Mouse (Mus musculus): Measurements from ENCODE around the gene Lyar.
A peak's percentile ranks its signal among the peaks of the same experiment; 100 is the strongest.

Gene Lyar

DNA sequence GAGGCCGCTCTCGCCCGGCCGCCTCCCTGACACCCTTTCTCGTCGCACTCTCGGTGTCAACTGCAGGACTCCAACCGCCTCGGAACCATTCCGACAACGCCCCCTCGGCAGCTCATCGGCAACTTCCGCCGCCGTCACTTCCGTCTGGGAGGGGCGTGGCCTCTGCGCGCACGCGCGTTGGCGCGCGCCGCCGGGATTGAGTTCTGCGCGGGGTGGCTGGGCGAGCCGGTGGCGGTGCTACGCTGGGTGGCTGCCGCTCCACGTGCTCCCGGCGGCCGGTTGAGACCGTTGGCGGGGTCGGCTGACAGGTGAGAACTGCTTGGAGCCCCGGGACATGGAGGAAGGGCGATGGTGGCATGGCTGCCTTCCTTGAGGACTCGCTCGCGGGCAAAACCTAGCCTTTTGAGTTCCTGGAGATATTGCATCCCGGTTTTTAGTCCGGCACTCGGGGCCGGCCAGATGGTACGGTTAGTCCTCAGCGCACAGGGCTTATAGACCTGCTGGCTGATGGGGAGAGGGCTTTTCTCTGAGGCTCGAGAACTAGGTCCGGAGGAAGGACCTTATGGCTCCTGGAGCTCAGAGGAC, at the start of gene Lyar, which contains the start of gene Zbtb49:
Gene Lyar, plus strand, starts transcription at position 143 of the 585 bp plus-strand sequence.
Gene Zbtb49, minus strand, starts transcription at position 130 of the 585 bp plus-strand sequence.
- DNase-seq (ENCODE audit: low read depth, low spot score), result peak; percentile 96

DNA sequence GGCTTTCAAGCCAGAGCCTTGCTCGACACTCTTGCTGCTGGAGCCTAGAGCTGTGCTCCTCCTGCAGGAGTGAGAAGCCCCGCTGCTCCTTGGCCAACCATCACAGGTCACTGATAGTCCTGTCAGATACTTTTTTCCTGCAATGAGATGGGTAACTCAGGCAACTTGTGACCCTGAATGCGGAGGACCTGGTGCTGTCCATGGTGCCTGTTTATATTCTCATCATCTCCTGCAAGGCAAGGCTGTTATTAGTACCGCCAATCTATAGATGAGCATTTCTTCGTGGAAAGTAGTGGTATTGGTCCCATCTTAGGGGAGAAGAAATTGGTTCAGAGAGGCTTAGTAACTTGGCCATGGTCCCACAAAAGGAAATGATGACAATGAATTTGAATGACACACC, 46.5 kb upstream of the Lyar start:
- DNase-seq (ENCODE audit: low read depth, low spot score), result no peak

DNA sequence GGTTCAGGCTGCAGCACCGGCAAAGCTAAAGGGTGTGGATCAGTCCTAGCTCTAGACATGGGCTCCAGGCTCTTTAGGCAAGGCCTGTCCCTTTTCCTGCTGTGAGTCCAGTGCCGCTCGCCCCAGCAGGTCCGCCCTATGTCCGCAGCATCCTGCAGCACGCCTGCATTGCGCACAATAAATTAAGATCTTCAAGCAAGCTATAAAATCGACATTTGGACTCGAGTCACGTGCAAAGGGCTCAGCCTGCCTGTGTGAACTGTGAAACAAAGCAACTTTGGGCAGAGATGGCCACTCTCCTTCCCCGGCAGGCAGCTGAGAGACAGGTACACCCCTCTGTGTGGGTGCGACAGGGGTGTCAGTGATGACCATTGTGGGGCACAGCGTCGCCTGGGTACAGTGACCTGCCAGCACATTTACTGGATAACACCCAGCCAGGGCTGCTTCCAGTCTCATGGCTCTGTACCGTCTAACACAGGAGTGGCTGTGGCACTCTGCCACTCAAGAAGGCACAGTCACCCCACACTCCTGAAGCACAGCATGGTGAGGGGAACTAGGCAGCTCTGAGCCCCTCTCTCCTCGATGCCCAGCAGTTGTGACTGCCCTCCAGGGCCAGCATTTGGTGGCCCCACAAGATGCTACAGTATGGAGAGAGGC, 45.9 kb upstream of the Lyar start:
- no peak for DNase-seq (ENCODE audit: low read depth, low spot score)

DNA sequence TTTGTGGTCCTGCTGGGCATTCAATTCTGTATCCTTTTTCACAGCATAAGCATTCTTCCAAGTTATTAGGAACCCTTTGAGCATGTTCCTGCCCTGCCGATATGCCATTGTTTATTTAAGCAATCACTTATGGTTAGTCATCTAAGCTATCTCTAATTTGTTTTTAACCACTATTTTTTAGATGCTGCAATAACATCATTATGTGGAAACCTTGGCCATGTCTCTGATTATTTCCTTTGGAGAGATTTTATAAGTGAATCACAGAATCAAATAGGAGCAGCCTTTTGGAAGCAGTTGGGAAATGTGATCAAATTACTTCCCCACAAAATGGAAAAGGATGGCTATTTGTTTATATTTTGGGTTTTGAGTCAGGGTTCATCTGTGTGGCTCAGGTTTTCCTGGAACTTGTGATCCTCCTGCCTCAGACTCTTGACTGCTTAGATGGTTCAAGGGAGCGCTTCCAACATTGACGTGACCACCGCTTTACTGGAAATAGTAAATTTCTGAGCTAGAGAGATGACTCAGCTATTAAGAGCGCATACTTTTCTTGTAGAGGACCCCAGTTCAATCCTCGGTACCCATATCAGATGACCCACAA, 35.5 kb upstream of the Lyar start:
- no peak for DNase-seq (ENCODE audit: low read depth, low spot score)

DNA sequence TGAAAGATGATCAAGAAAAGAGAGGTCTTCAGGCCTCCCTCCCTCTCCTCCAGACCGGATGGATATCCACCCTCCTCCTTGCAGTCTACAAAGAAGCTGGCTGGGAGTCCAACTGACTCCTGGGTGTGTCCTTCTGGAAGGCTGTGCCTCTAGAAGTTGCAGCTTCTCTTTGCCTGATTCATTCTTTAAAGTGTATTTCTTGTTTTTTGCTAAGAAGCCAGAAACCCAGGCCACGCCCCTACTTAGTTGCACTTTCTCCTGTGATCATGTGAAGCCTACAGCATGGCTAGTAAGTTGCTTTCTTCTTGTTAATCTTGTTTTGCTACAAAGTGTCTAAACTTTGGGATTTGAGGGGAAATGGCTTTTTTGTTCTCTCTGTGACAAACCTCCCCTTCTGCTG, 33.3 kb upstream of the Lyar start:
- DNase-seq (ENCODE audit: low read depth, low spot score), result no peak

DNA sequence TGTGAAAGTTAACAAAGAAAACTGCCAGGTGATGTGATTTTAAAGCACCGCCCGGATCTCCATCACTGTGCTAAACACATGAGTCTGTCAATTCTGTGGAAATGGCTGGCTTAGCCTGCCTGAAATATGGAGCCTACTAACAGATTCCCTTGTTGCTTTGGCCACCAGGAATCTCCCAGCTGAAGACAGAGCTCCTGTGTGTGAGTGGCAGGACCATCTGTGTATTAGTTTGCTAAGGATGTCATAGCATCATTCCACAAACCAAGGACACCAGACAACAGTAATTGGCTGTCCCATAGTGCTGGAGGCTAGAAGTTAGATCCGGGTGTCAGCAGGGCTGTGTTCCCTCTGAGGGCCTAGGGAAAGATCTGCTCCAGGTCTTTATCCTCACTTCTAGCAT, 29.4 kb upstream of the Lyar start:
- no peak for DNase-seq (ENCODE audit: low read depth, low spot score)

DNA sequence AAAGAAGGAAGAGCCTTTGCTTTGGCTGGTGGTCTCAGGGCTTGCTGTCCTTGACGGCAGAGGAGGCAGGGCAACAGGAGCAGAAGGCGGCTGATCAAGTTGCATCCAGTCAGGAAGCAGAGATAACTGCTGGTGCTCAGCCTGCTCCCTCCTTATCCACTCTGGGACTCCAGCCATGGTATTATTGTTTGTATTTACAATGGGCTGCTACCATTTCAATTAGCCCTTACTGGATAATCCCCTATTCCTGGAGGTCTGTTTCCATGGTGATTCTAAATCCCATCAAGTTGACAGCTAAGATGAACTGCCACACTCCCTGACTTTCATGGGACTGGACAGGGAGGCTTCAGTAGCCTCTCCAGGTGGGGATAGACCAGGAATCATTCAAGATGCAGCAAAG, 25.3 kb upstream of the Lyar start:
- DNase-seq (ENCODE audit: low read depth, low spot score), result no peak

DNA sequence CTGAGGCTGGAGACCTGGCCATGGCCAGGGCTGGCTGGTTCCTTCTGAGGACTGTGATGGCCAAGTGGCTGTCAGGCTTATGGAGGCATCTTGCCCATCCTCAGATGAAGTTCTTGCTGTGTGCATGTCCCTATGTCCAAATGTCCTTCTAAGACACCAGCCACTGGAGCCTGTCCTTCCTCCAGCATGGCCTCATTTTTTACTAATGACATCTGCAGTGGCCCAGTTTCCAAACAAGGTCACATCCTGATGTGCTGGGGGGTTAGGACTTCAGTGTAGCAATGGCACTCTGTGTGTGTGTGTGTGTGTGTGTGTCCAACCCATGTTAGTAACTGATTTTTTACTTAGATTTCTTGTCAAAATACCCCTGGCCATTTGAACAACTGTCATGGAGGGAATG, 24.3 kb upstream of the Lyar start:
- DNase-seq (ENCODE audit: low read depth, low spot score), result no peak

DNA sequence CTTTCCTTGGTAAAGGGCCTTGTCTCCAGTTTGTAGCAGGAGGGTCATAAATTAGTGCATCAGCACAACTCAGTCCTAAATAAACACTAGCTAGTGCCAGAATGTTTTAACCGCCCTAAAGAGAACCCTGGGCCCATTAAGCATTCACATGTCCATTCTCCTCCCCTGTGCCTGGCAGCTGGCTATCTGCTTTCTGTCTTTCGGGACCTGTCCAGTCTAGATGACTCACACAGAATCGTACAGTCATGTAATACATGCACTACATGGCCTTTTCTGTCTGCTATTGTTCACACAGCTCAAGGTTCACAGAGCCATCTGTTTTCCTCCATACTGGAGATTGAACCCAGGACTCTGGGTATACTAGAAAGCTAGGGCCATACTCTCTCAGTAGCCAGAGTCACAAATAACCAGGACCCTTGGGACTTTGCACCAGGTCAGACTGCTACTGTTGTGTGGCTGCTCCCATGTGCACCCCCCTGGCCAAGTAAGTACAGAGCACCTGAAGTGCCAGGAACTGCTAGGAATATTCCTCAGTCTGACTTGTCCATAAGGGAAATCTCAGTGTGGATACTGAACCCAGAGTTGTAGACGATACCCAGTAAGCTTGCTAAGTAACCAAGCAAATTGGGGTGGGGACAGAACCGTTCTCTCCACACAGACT, 23.3 kb upstream of the Lyar start:
- DNase-seq (ENCODE audit: low read depth, low spot score), result no peak

DNA sequence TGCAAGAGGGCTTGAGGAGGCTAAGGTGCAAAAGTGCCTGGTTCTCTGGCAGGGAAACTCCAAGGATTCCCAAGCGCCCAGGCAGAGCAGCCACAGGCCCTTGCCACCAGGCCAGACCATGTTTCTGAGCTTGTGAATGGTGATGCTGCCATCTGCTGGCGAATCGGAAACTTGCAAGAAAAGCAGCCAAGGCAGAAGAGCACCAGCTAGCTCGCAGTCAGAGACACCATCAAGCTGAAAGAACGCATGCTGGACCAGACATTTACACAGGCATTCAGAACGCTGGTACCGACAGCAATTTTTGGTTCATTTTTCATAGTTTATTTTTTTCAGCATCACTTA, 22.8 kb upstream of the Lyar start:
- peak; percentile 83 for DNase-seq (ENCODE audit: low read depth, low spot score)

DNA sequence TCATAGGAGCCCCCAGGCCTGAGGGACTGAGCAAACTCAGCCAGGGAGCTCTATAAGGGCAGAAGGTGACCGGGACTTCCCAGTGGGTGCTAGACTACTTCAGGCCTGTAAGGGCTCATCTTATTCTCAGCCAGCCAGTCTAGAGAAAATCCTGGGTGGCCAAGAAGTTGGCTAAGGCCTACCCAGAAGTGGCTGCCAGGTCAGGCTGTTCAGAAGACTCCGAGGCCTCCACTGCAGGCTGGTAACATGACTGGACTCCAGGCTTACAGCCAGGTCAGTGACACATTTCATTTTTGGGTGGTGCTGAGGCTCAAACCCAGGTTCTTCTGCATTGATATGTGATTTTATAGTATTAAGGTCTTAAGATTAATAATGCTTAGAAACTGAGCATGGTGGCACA, 20.6 kb upstream of the Lyar start:
- no peak for DNase-seq (ENCODE audit: low read depth, low spot score)

DNA sequence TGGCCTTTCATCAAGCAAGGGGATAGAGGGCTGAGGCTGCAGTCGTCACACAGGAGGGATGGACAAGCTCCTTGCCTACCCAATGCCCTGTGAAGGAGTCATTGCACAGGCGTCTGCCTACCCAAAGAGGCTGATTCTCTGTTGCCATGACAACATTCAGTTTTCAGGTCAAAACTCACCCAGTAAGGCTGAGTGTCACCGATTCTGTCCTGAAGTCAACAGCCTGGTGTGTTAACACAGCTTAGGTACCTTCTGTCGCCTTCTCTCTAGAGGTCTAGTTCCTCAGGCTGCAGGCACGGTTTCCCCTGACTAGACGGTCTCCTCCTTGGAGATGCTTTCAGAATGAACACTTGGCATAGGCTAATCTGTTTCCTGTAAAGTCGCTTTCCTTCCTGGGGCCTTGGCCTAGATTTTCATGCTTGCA, 15.0 kb upstream of the Lyar start:
- DNase-seq (ENCODE audit: low read depth, low spot score), result no peak

DNA sequence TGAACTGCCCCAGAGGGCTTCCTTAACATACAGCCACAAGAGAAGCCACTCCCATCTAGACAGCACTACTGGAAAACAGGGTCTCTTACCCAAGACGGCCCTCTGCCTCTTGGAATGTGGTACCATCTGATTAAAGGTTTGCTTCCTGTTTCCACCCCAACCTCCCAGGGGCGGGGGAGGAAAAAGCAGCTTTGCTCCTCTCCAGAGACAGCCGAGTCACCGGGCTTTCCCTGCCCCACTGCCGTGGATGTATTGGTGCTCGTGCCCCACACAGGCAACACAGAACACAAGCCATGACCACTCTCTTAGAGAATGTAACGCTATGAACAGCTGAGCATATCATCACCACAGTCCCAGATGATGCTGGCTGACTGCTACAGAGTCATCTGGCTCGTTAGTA, 11.3 kb upstream of the Lyar start:
- no peak for DNase-seq (ENCODE audit: low read depth, low spot score)

DNA sequence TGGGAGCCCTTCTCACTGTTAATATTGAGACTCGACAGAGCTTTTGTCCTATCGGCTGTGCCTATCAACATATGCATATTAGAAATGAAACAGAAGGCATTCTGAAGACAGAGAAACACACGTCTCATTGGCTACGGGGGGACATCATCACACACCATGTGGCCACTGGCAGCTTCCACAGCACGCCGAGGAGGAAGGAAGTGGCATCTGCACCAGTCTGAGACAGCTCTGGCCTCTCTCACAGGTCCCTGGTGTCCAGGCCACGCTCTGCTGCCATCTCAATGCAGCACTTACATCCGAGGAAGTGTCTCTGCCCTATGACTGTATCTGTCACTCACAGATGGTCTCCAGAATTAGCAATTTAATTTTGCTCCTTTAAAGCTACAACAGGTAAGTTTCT, 8.6 kb upstream of the Lyar start:
- DNase-seq (ENCODE audit: low read depth, low spot score), result no peak

DNA sequence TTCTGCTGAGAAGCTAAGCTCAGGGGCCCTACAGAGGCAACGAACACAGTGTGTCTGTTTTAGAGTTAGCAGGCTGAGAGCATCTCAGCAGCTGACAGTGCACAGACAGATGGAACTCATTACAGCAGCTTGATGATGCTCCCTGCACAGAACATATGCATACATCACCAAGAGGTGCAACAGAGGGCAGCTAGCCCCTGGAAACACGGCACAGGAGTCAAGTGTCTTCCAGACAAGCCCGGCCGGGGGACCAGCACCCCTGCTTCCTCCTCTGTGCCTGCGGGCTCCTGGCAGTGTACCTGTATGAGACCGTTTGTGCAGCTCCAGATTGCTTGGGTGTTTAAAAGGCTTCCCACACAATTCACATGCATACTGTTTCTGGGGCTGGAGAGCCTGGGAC, 7.3 kb upstream of the Lyar start:
- DNase-seq (ENCODE audit: low read depth, low spot score), result no peak

DNA sequence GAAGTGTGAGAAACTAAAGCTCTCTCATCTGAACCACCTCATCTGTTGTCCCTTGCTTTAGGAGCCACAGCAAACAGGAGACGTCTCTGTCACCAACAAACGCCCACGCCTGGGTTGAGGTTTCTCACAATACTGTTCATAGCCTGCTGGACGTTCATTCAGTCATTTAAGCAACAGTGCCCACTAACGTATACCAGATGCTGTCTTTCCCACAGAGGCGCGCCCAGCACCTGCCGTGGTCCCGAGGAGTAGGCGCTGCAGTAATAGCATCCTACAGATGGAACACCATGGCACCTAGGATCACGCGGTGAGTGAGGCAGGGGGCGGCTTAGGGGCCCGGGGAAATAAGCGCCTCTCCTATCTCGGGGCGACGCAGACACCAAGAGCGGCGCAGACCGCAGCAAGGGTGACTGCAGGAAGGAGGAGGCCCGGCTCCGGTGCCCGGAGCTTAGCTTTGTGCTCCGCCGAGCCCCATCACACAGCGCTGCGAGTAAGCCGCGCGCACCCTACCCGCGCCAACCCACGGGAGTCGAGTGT, 431 bp upstream of the Lyar start:
- DNase-seq (ENCODE audit: low read depth, low spot score), result no peak

DNA sequence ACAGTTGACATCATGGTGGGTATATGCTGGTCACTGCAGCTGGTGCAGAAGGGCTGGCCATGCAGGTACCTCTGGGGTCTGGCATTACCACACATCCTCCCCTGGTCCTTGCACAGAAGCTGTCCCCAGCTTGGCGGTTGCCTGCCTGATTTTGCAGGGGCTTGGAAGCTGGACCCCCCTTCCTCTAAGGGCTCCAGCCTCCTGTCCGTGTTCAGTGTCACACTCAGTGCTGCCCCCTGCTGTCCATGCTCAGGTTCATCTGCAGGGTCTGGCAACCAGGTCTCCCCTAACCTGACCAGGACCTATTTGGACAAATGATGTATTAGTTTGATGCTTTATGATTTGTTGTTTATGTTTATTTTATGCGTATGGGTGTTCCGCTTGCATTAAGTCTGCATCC, 15.2 kb downstream of the Lyar start:
- DNase-seq (ENCODE audit: low read depth, low spot score), result peak; percentile 80

DNA sequence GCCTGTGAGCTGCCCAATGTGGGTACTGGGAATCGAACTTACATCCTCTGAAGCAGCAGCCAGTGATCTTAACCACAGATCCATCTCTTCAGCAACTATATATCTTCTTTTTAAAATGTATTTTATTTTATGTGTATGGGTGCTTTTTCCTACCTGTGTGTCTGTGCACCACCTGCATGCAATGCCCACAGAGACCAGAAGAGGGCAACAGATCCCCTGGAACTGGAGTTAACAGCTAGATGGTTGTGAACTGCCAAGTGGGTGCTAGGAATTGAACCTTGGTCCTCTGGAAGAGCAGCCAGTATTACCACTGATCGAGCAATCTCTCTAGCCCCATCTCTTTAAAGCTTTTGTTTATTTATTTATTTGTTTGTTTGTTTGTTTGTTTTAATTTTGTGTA, 16.4 kb downstream of the Lyar start:
- peak; percentile 15 for DNase-seq (ENCODE audit: low read depth, low spot score)

DNA sequence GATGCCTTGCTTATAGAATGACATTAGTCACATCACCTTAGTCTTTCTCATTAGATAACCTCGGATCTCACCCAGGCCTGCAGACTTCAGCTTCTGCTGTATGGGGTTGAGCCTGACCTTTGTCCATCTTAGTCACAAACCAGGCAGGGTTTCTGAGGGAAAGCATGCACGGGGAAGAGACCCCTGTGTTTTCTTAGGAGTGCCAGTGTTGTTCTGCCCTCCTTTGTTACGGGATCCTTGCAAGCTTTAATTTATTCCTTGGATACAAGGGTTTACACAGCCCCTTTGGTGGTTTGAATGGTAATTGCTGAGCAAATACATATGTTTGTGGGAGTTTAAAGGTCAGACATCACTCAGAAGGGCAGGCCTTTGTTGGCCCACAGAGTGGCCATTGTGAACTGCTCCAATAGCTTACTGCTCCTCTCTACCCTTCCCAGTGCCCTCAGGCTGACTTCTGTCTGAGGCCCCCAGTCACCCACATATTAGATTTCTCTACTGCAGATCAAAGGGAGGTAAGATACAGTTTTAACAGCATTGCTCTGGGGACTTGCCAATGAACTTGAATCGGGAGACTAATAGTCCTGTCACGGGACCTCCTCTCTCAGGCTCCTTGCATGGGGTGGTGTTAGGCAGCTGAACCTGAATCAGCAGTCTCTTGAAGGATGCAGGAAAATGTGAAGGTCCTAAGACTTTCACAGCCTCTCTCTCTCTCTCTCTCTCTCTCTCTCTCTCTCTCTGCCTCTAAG, 20.6 kb downstream of the Lyar start:
- no peak for DNase-seq (ENCODE audit: low read depth, low spot score)

DNA sequence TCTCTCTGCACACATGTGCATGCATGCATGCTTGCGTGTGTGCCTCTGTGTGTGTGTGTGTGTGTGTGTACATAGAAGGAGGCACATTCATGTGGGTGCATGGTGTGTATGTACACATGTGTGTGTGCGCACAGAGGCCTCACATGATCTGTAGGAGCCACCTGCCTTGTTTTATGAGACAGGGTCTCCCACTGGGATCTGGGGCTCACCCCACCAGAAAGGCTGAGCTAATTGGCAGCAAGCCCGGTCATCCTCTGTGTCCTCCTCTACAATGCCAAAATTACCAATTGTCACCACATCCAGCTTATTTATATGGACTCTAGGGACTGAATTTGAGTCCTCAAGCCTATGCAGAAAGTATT, 21.2 kb downstream of the Lyar start:
- no peak for DNase-seq (ENCODE audit: low read depth, low spot score)

DNA sequence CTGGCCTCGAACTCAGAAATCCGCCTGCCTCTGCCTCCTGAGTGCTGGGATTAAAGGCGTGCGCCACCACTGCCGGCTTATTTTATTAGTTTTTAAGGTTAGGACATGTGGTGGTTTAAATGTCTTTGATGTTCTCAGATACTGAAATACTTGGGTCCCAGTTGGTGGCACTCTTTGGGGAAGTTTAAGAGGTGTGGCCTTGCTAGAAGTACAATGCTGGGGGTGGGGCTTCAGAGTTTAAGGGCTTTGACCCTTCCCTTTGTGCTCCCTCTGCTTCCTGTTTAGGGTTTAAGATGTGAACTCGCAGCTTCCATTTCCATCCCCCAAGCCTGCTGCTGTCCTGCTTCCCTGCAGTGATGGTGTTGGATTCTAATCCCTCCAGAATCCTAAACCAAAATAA, 21.7 kb downstream of the Lyar start:
- DNase-seq (ENCODE audit: low read depth, low spot score), result no peak

DNA sequence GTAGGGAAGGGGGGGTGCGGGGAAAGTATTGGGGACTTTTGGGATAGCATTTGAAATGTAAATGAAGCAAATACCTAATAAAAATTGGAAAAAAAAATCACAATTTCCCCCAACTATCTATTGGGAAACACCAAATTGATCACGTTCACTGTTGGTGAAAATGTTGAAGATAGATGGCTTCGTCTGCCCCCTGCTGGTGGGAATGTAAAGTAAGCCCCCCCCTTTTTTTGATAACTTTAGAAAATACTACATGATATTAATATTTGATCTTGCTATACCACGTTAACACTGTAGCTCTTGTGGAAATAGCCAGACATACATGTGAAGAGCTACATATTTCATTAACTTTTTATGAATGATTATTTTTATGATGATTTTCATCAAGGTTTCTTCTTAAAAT, 34.9 kb downstream of the Lyar start:
- DNase-seq (ENCODE audit: low read depth, low spot score), result peak; percentile 67

Data from CD4-positive, CD25-positive, alpha-beta regulatory T cell, adult 2 months (primary cell).